Mouse (Mus musculus): Measurements from ENCODE around the gene Ppm1e. TPM values are rescaled to one million over a fixed set of nuclear protein-coding genes. Genes with fewer than 3 reads are reported as not detected.

Gene Ppm1e
- polyA plus RNA-seq, 1 experiment from 2014 or later: 2.1 TPM

GRCm38 (mm10) chr11:87253294-87253693 is 105.5 kb downstream of the Ppm1e start:
- no peak for DNase-seq (ENCODE audit: low spot score)

GRCm38 (mm10) chr11:87250132-87250531 is 108.7 kb downstream of the Ppm1e start:
- DNase-seq (ENCODE audit: low spot score): no peak

DNA sequence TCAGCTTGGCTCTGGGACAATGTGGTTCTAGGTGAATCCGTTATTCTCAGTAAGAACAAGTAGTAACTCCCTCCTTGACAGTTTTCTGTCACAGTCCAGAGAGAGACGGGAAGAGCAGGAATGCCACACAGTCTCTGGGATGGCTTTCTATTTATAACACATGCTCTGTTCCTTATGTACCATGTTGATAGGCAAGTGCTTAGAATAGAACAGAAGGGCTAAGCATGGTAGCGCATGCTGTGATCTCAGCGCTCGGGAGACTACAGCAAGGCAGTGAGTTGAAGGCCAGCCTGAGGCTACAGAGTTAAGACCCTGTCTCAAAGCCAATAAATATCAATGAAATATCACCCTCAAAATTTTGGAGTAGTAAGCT is 111.3 kb downstream of the Ppm1e start:
- DNase-seq (ENCODE audit: low spot score): no peak

- DNase-seq (ENCODE audit: low spot score): no peak
Measured at GRCm38 (mm10) chr11:87246724-87247493, 111.9 kb downstream of the Ppm1e start.

GRCm38 (mm10) chr11:87246107-87246651 is 112.6 kb downstream of the Ppm1e start:
- DNase-seq (ENCODE audit: low spot score): no peak

GRCm38 (mm10) chr11:87245171-87245840 is 113.5 kb downstream of the Ppm1e start:
- DNase-seq (ENCODE audit: low spot score): peak; percentile 81

GRCm38 (mm10) chr11:87241256-87241655 is 117.6 kb downstream of the Ppm1e start:
- peak; percentile 55 for DNase-seq (ENCODE audit: low spot score)

- no peak for DNase-seq (ENCODE audit: low spot score)
Measured at GRCm38 (mm10) chr11:87240833-87241215, 118.0 kb downstream of the Ppm1e start.

- peak; percentile 77 for DNase-seq (ENCODE audit: low spot score)
Measured at GRCm38 (mm10) chr11:87240141-87240832, 118.5 kb downstream of the Ppm1e start.

- no peak for DNase-seq (ENCODE audit: low spot score)
Measured at GRCm38 (mm10) chr11:87238891-87239530, 119.8 kb downstream of the Ppm1e start.

DNA sequence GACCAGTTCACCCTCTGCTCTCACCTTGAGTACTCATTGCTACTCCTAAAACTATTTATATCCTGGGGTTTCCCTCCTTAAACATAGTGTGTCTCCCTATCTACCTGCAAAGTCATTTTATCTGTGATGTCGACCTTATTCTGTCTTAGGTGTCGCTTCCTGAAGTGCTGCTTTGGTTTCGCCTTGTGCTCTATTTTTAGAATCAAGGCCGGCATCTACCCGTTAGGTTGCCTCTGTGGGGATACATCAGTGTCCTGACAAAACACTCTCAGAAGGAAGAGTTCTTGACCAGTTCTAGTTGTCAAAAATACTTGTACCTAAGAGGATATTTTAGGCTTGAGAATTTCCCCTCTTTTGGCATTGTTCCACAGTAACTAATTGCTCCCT is 123.3 kb downstream of the Ppm1e start:
- no peak for DNase-seq (ENCODE audit: low spot score)

DNA sequence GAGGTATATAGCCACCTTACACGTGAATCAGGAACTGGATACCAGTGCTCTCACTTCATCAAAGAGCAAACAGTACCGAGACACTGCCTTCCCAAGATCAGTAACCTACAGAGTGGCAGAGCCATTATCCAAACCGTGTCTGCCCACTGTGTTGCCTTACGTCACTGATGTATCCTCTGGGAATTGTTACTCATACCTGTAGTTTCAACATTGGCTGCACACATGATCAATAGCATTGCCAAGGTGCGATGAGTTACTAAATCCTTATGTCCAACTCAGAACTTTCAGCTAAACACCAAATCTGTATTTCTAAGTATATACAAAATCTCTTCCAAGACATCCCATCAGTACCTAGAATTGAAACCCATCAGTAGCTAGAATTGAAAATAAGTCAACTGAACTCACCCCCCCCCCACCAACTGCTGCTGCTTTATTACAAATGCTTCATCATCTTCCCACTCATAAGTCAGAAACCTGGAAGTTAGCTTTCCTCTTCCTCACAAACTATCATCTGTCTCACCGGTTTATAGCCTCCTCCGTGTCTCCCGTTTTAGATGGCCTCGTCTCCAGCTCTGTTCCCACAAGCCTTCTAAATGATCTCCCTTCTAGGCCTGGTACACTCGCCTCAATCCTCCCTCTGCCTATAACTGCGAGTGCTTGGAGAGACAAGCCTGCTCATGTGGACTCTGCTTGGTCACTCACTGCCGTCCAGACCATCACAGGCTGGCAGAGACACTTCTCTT is 123.9 kb downstream of the Ppm1e start:
- DNase-seq (ENCODE audit: low spot score): no peak

DNA sequence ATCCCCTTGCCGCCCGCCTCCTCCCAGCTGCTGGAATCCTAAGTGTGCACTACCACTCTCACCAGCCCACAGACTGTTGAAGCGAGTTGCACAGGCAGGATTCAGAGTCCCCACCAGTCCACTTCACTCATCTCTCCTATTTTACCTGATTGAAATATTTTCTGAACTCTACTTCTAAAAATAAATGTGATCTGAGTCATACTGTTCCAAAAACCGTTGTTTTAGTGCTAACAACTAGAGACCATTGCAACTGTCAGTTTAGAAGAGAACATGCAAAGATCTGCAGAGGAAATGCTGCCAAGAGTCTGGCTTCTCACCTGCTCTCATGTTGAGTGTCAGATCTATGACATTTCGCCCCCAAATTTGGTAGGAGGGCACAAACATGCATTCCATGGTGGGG is 125.4 kb downstream of the Ppm1e start:
- DNase-seq (ENCODE audit: low spot score): no peak

DNA sequence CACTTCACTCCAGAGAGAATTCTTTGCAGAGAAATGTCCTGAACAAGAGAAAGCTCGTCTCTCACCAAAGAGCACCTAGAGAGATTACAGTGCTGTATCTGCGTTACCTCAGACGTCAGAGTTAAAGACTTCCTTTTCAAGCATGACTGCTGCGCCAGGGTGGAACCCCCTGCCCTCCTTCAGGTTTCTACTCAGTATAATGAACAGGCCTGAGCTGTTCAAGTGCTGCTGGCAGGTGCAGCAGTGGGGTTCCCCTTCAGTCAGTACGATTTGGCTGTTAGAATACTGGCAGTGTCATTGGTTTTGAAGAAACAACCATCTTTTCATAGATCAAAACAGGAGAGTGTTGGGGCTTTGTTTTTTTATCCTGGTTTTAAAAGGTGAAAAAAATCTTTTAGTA is 131.8 kb downstream of the Ppm1e start:
- DNase-seq (ENCODE audit: low spot score): peak; percentile 38

DNA sequence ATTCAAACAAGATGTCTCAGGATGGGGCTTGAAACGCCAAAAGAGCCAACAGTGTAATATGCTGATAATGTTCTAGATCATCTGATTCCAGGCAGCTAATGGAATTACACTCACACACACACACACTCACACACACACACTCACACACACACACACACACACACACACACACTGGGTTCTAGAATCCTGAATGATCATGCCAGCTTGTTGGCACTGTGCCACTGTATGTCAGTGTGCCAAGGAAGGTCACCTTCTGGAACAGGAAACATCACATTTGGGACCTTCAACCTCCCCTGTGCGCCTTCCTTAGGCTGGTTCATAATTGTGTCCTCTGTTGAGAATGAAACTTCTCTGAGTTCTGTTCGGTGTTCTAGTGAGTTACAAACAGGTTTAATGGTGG is 136.1 kb downstream of the Ppm1e start:
- DNase-seq (ENCODE audit: low spot score): no peak

- peak; percentile 21 for DNase-seq (ENCODE audit: low spot score)
Measured at GRCm38 (mm10) chr11:87212313-87212712, 146.5 kb downstream of the Ppm1e start.

Other genes starting within 250 kb of the Ppm1e start
- 59.6 and 59.7 TPM in 2 replicates for gene Ska2, start 249.8 kb downstream of the Ppm1e start, polyA plus RNA-seq (2015; fragmentation: Nextera tagmentation; extraction: Ambion mirVana)
- 26.4 and 27.1 TPM in 2 replicates for gene Trim37, start 231.9 kb downstream of the Ppm1e start, polyA plus RNA-seq (2015; fragmentation: Nextera tagmentation; extraction: Ambion mirVana)
- 6.8 and 6.9 TPM in 2 replicates for gene Rad51c, start 45.9 kb upstream of the Ppm1e start, polyA plus RNA-seq (2015; fragmentation: Nextera tagmentation; extraction: Ambion mirVana)
- 0.53 and 0.62 TPM in 2 replicates for gene Tex14, start 46.0 kb upstream of the Ppm1e start, polyA plus RNA-seq (2015; fragmentation: Nextera tagmentation; extraction: Ambion mirVana)
- gene Gm11492, start 207.6 kb upstream of the Ppm1e start, polyA plus RNA-seq (2015; fragmentation: Nextera tagmentation; extraction: Ambion mirVana): not detected in 2 replicates
- gene Sept4, start 209.9 kb upstream of the Ppm1e start, polyA plus RNA-seq (2015; fragmentation: Nextera tagmentation; extraction: Ambion mirVana): 23.9 and 25.0 TPM in 2 replicates
- gene Mtmr4, start 233.1 kb upstream of the Ppm1e start, polyA plus RNA-seq (2015; fragmentation: Nextera tagmentation; extraction: Ambion mirVana): 19.6 and 21.1 TPM in 2 replicates

Measured in thymus, postnatal 0 days (tissue).